Mouse (Mus musculus) spleen, adult 2 months (tissue): ENCODE measurements around the gene Zc2hc1c.

ENCODE experiments used
- CTCF ChIP-seq: fragments of 200-500 bp; IDR thresholded peaks from 2 replicates; pipeline ENCODE4 v1.5.1; 2011; ENCODE audit warnings: mild to moderate bottlenecking, inconsistent platforms; ENCODE audit not compliant: insufficient read depth, insufficient read length, insufficient replicate concordance; ENCODE audit errors: extremely low read depth
- POLR2A ChIP-seq: fragments of 200-500 bp; IDR thresholded peaks from 2 replicates; pipeline ENCODE4 v1.6.1; 2011; ENCODE audit warnings: low read depth, low read length, inconsistent platforms

GRCm38 (mm10) chr12:85347196-85347595 is 58.8 kb downstream of the Zc2hc1c start:
- no peak for TF ChIP-seq POLR2A
- no peak for TF ChIP-seq CTCF
